Comparison of ENCODE assay signal across 19 mouse cellular contexts in genomic region chr6:71949721-71950120, GRCm38 (mm10). TPM values are rescaled to one million over a fixed set of nuclear protein-coding genes. Genes with fewer than 3 reads are reported as not detected.
DNase-seq lines count a peak whose midpoint lies in the region; ATAC-seq and TF ChIP-seq lines count a peak whose summit lies in the region.
"Had no signal": no experiment of that assay in that cellular context is flagged by ENCODE, and none has a peak within 500 bp of the region (broad histone marks: within the 10 kb centered on the region; RNA-seq: fewer than 3 reads in every experiment).

No protein-coding gene starts in this region.

- no peaks in the 10 kb centered on the region for H3K27me3 ChIP-seq in kidney, postnatal 0 days (ENCODE audit: insufficient read depth, low read length)
- H3K27me3 ChIP-seq: forebrain, embryonic 13.5 days; hindbrain, embryonic 13.5 days; liver, embryonic 13.5 days; lung, embryonic 15.5 days; midbrain, embryonic 12.5 days; neural tube, embryonic 13.5 days had no signal

- intact Hi-C loops in heart, postnatal 25 days (cut with DNase I) = no loop called here

- no peak overlapping the region for H3K9ac ChIP-seq in kidney, postnatal 0 days (ENCODE audit: low read depth, low read length)
- H3K9ac ChIP-seq: forebrain, embryonic 13.5 days; hindbrain, embryonic 13.5 days; liver, embryonic 13.5 days; lung, embryonic 15.5 days; midbrain, embryonic 12.5 days; neural tube, embryonic 13.5 days had no signal

- no peak for TF ChIP-seq CTCF in kidney, postnatal 0 days (IDR thresholded peaks at IDR 0.05; ENCODE audit: low read depth)

- H3K4me3 ChIP-seq in brown adipose tissue, adult 24 weeks (ENCODE audit: insufficient read depth, low read depth, low read length) = no peak overlapping the region
- no peak overlapping the region for H3K4me3 ChIP-seq in kidney, postnatal 0 days (replicated peaks; ENCODE audit: low read depth, low read length)
- H3K4me3 ChIP-seq: forebrain, embryonic 13.5 days; hindbrain, embryonic 13.5 days; left cerebral cortex, adult 2 months; limb, embryonic 10.5 days; liver, embryonic 13.5 days; lung, embryonic 15.5 days; midbrain, embryonic 12.5 days; neural tube, embryonic 13.5 days had no signal

- H3K27ac ChIP-seq in brown adipose tissue, adult 24 weeks (replicated peaks; ENCODE audit: low read depth, low read length) = 0 out of 2 replicates have a peak overlapping the region, but pooled peaks have one; percentile 40
- H3K27ac ChIP-seq in kidney, postnatal 0 days = no peak overlapping the region
- H3K27ac ChIP-seq: forebrain, embryonic 13.5 days; hindbrain, embryonic 13.5 days; left cerebral cortex, adult 2 months; limb, embryonic 10.5 days; liver, embryonic 13.5 days; lung, embryonic 15.5 days; midbrain, embryonic 12.5 days; neural tube, embryonic 13.5 days had no signal

- no peak; the same call in 1 of the 2 replicates for ATAC-seq in kidney, postnatal 0 days (replicated peaks; ENCODE audit: low FRiP score, low read depth)
- ATAC-seq in cerebellum, adult (ENCODE audit: insufficient number of reproducible peaks, low FRiP score, low TSS enrichment) = no peak
- ATAC-seq: forebrain, embryonic 13.5 days had no signal

- DNase-seq in adrenal gland, adult 2 months = peak; percentile 67
- no peak for DNase-seq in adrenal gland, adult 18-20 months (ENCODE audit: low spot score in 2 of 2)
- peak; percentile 61 for DNase-seq in heart, adult 8-10 months (ENCODE audit: low spot score)
- no peak for DNase-seq in heart, postnatal 25 days (ENCODE audit: low spot score)
- DNase-seq in kidney, postnatal 0 days (ENCODE audit: low spot score) = peak; percentile 41
- no peak for DNase-seq in right cerebral cortex, adult 18-20 months
- DNase-seq: cerebellum, postnatal 14 days; liver, embryonic 13.5 days; right cerebral cortex, postnatal 25 days; thymus, postnatal 25 days had no signal

- H3K36me3 ChIP-seq in kidney, postnatal 0 days (ENCODE audit: insufficient read depth, low read length) = peaks cover 54% of the 10 kb centered on the region

- no peaks in the 10 kb centered on the region for H3K9me3 ChIP-seq in kidney, postnatal 0 days (replicated peaks; ENCODE audit: low read length)
- H3K9me3 ChIP-seq: forebrain, embryonic 13.5 days; hindbrain, embryonic 13.5 days; limb, embryonic 10.5 days; liver, embryonic 13.5 days; lung, embryonic 15.5 days; midbrain, embryonic 12.5 days; neural tube, embryonic 13.5 days had no signal

- no peak overlapping the region for H3K4me2 ChIP-seq in kidney, postnatal 0 days (ENCODE audit: low read length)
- H3K4me2 ChIP-seq: forebrain, embryonic 13.5 days; hindbrain, embryonic 13.5 days; liver, embryonic 13.5 days; lung, embryonic 15.5 days; midbrain, embryonic 12.5 days; neural tube, embryonic 13.5 days had no signal

- 42% methylated on average over 3 of the region's 3 CpGs for WGBS in kidney, postnatal 0 days

- H3K4me1 ChIP-seq in brown adipose tissue, adult 24 weeks (ENCODE audit: control insufficient read depth, insufficient read depth, insufficient read length, low read length) = peaks cover 28% of the 10 kb centered on the region
- no peaks in the 10 kb centered on the region for H3K4me1 ChIP-seq in kidney, postnatal 0 days (replicated peaks; ENCODE audit: insufficient read depth, low read length)
- H3K4me1 ChIP-seq: forebrain, embryonic 13.5 days; hindbrain, embryonic 13.5 days; limb, embryonic 10.5 days; lung, embryonic 15.5 days; midbrain, embryonic 12.5 days; neural tube, embryonic 13.5 days had no signal

RNA-seq across cellular contexts. Expression of gene Polr1a, which starts 40.9 kb away (rescaled TPM):
- total RNA-seq in adrenal gland, adult 2 months (2021) = 10 to 100 TPM; 58.7 to 82.0 TPM
- 33.3 and 36.0 TPM in 2 replicates for polyA plus RNA-seq in adrenal gland, adult 2 months (2012; rRNA removed)
- total RNA-seq in adrenal gland, adult 18-20 months (2021) = 10 to 100 TPM; 52.5 to 75.2 TPM
- 10 to 100 TPM; 47.4 to 54.6 (median 49.7) TPM for total RNA-seq in heart, adult 8-10 months (2022)
- total RNA-seq in heart, postnatal 25 days (2021) = 10 to 100 TPM; 41.9 TPM
- 11.1 and 12.6 TPM in 2 replicates for polyA plus RNA-seq in brown adipose tissue, adult 24 weeks (2012; ENCODE audit: insufficient read depth, insufficient read length, missing spikeins)
- polyA plus RNA-seq in kidney, postnatal 0 days (2015; fragmentation: Nextera tagmentation; extraction: Ambion mirVana) = 17.5 and 18.3 TPM in 2 replicates

RNA-seq across cellular contexts. Expression of gene Ptcd3, which starts 41.2 kb away (rescaled TPM):
- total RNA-seq in adrenal gland, adult 2 months (2021) = 10 to 100 TPM; 97.0 to 98.1 TPM
- polyA plus RNA-seq in adrenal gland, adult 2 months (2012; rRNA removed) = 2.9 and 3.1 TPM in 2 replicates
- total RNA-seq in adrenal gland, adult 18-20 months (2021) = 10 to 100 TPM; 95.0 to 97.9 TPM
- 100 to 1,000 TPM; 127 to 157 (median 131) TPM for total RNA-seq in heart, adult 8-10 months (2022)
- total RNA-seq in heart, postnatal 25 days (2021) = 100 to 1,000 TPM; 128 to 129 TPM
- polyA plus RNA-seq in brown adipose tissue, adult 24 weeks (2012; ENCODE audit: insufficient read depth, insufficient read length, missing spikeins) = 114 and 147 TPM in 2 replicates
- polyA plus RNA-seq in kidney, postnatal 0 days (2015; fragmentation: Nextera tagmentation; extraction: Ambion mirVana) = 61.3 and 66.4 TPM in 2 replicates

Comparison
In these comparisons a context has a peak if more than half of its experiments do, and no peak if none do; other contexts are left out.
1. DNase-seq: peak in adrenal gland, adult 2 months (single experiment), heart, adult 8-10 months (single experiment) and kidney, postnatal 0 days (single experiment); none in adrenal gland, adult 18-20 months (0 of 2), heart, postnatal 25 days (single experiment) and right cerebral cortex, adult 18-20 months (single experiment).